Mouse (Mus musculus) liver, embryonic 14.5 days (tissue): ENCODE results near the gene Ndufaf7. TPM values are rescaled to one million over a fixed set of nuclear protein-coding genes. Genes with fewer than 3 reads are reported as not detected.

Source experiments
- ATAC-seq: fragments of 200-750 bp; cut with Nextera tagmentation; 2 replicates; pipeline ENCODE4 v1.8.0; 2017; ENCODE audit warnings: moderate number of reproducible peaks, mild to moderate bottlenecking, moderate library complexity; ENCODE audit not compliant: insufficient read depth
- DNase-seq, 3 experiments: peaks; one replicate each; pipeline ENCODE4 v3.0.0-alpha.2; 2012 to 2013; ENCODE audit warnings: low read depth in 3 of 3, low spot score in 3 of 3
- H3K27ac ChIP-seq: fragments of 300-500 bp; sonication (generic); 2 replicates; pipeline ENCODE4 v1.5.1; 2014; ENCODE audit warnings: moderate library complexity, mild to moderate bottlenecking, control low read depth, inconsistent platforms
- H3K27me3 ChIP-seq: fragments of 300-500 bp; sonication (generic); 2 replicates; pipeline ENCODE4 v1.6.1; 2014; ENCODE audit warnings: mild to moderate bottlenecking, low read length, moderate library complexity; ENCODE audit not compliant: control insufficient read depth, insufficient read depth
- H3K36me3 ChIP-seq: fragments of 300-500 bp; sonication (generic); replicated peaks from 2 replicates; pipeline ENCODE4 v1.6.1; 2014; ENCODE audit warnings: low read depth; ENCODE audit not compliant: control insufficient read depth, insufficient read depth
- H3K4me1 ChIP-seq, 2 experiments: fragments of 200-500 bp in 1 of 2; fragments of 300-500 bp in 1 of 2; sonication (generic) in 1 of 2; replicated peaks; 2 replicates each; pipeline ENCODE4 v1.6.1; 2012 to 2014; ENCODE audit warnings: antibody characterized with exemption in 1 of 2, inconsistent platforms in 1 of 2, low read length in 1 of 2; ENCODE audit not compliant: control insufficient read depth in 2 of 2, insufficient read depth in 2 of 2
- H3K4me2 ChIP-seq: fragments of 300-500 bp; sonication (generic); 2 replicates; pipeline ENCODE4 v1.6.1; 2014; ENCODE audit warnings: low read depth, mild to moderate bottlenecking, control low read depth, moderate library complexity
- H3K4me3 ChIP-seq, 2 experiments: fragments of 200-500 bp in 1 of 2; fragments of 300-500 bp in 1 of 2; sonication (generic) in 1 of 2; 2 replicates each; pipeline ENCODE4 v1.5.1; 2012 to 2014; ENCODE audit warnings: low read depth in 2 of 2, low read length in 2 of 2, mild to moderate bottlenecking in 2 of 2, control low read depth in 1 of 2, inconsistent platforms in 1 of 2, moderate library complexity in 1 of 2; ENCODE audit not compliant: insufficient read depth in 1 of 2
- H3K9ac ChIP-seq: fragments of 300-500 bp; sonication (generic); replicated peaks from 2 replicates; pipeline ENCODE4 v1.6.1; 2014; ENCODE audit warnings: mild to moderate bottlenecking, control low read depth, moderate library complexity
- H3K9me3 ChIP-seq: fragments of 300-500 bp; sonication (generic); 2 replicates; pipeline ENCODE4 v1.6.1; 2016; ENCODE audit warnings: low read length, mixed read lengths; ENCODE audit not compliant: control insufficient read depth
- CTCF ChIP-seq: IDR thresholded peaks from 2 replicates; pipeline ENCODE4 v1.5.1; 2016; ENCODE audit warnings: antibody characterized with exemption, low read depth, control low read depth
- EP300 ChIP-seq: IDR thresholded peaks from 2 replicates; pipeline ENCODE4 v1.6.1; 2016; ENCODE audit warnings: antibody characterized with exemption, low read depth
- WGBS: fragments of 180-500 bp; shearing (Covaris S2); extraction: QIAGEN DNeasy Blood & Tissue Kit; methylation state at CpG from one replicate; pipeline ENCODE4 v1.1.7; 2014; ENCODE audit not compliant: insufficient replicate concordance; 5-methylcytosine and 5-hydroxymethylcytosine counted together
- polyA plus RNA-seq, 2 experiments: library from polyadenylated mRNA; depleted of rRNA in 1 of 2; stranded (reverse) in 1 of 2; unstranded in 1 of 2; fragments of >200 nt; fragmentation: Nextera tagmentation in 1 of 2; extraction: Ambion mirVana in 1 of 2; gene quantifications; 2 replicates each; pipeline versions ENCODE4 v1.2.1 to v1.2.3; 2012 to 2014

Ndufaf7 gene
- polyA plus RNA-seq, 2 experiments = 11.0 to 22.5 TPM

DNA sequence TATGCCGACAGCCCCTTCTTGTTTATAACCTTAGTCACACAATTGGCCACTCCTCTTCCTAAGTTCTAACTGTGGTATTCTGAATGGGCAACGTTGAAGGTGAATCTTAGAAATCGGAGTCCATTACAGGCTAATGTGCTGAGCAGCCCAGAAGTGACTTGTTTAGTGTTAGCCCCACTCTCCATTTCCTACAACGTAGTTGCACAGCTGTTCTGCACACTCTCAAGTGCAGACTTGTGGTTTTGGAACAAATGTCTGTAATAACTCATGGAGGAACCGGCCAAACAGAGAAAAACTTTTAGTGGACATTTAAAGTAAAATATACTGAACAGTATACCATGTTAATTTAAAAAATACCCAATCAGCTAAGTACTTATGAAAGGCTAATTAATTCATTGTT is 15.1 kb downstream of the Ndufaf7 start:
- 77% methylated on average over 5 of the region's 5 CpGs for WGBS
- TF ChIP-seq EP300 (no peak), CTCF (no peak)
- H3K9ac ChIP-seq = no peak overlapping the region
- no peaks in the 10 kb centered on the region for H3K9me3 ChIP-seq
- H3K4me2 ChIP-seq = no peak overlapping the region
- H3K27ac ChIP-seq = no peak overlapping the region
- ATAC-seq (no peak), DNase-seq (no peak)
- H3K4me1 ChIP-seq = no peaks in the 10 kb centered on the region
- H3K4me3 ChIP-seq = no peak overlapping the region
- no peaks in the 10 kb centered on the region for H3K27me3 ChIP-seq
- peaks cover 3% of the 10 kb centered on the region for H3K36me3 ChIP-seq

DNA sequence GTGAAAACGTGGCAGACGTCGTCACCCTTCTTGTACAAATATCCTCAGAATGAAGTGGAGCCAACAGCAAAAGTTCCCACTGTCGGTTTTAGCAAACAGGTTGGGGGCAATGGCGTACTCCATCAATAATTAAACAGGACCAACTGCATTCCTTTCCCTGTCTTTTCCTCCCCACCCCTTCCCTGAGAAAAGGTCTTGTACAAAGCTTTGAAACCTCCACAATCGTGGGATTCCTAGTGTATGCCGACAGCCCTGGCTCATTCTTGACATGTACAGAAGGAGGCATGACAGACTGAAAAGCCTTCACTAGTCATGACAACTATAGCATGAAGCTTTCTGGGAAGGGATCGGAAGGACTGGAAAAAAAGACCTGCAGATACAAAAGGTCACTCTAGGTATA is 16.3 kb downstream of the Ndufaf7 start:
- WGBS = 67% methylated on average over 8 of the region's 8 CpGs
- ATAC-seq (no peak), DNase-seq (no peak)
- no peak overlapping the region for H3K27ac ChIP-seq
- peaks cover 3% of the 10 kb centered on the region for H3K36me3 ChIP-seq
- no peak overlapping the region for H3K4me3 ChIP-seq
- TF ChIP-seq EP300 = no peak
- TF ChIP-seq CTCF = no peak
- H3K4me1 ChIP-seq = no peaks in the 10 kb centered on the region
- H3K4me2 ChIP-seq = no peak overlapping the region
- H3K9ac ChIP-seq = no peak overlapping the region
- no peaks in the 10 kb centered on the region for H3K9me3 ChIP-seq
- no peaks in the 10 kb centered on the region for H3K27me3 ChIP-seq

DNA sequence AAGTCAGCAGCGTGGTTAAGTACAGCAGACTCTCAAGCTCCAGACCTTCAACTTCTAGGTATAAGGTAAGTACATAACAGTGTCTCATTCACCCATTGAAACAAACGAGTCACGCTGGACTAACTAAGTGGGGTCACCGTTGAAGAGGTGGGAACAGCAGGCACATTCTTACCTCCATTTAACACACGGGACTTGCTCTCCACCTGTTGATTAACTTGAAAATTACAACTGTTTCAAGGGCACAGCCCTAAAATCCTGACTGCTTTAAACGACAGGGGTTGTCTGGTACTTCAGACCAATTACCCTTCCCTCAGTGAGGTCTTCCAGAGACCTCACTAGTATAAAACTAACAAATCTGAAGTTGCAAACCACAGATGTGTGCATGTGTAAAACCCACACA is 22.5 kb downstream of the Ndufaf7 start:
- no peak overlapping the region for H3K27ac ChIP-seq
- H3K4me1 ChIP-seq = no peaks in the 10 kb centered on the region
- H3K9me3 ChIP-seq = no peaks in the 10 kb centered on the region
- DNase-seq (no peak), ATAC-seq (no peak)
- no peak overlapping the region for H3K4me2 ChIP-seq
- H3K36me3 ChIP-seq = no peaks in the 10 kb centered on the region; the same call in 1 of the 2 replicates
- H3K9ac ChIP-seq = no peak overlapping the region
- no peak for TF ChIP-seq EP300
- TF ChIP-seq CTCF = no peak
- WGBS = 68% methylated on average over 6 of the region's 6 CpGs
- no peak overlapping the region for H3K4me3 ChIP-seq
- H3K27me3 ChIP-seq = no peaks in the 10 kb centered on the region

DNA sequence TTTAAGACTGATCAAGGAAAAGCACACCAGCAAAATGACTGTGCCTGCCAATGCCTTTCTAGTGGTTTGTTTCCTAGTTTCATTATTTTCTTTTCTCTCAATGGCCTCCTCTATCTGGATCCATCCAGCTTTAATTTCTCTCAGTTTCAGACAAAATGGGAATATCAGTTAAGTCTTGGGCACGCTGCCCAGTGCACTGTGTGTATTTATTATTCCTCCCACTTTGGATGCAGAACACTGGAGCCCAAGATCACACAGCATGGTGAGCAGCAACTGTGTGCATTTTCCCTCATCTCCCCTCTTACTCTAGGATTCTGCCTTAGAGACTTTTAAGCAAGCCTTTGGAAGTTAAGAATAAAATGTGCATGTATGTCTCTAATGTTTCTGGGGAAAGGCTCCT is 27.5 kb downstream of the Ndufaf7 start:
- Histone ChIP-seq H3K36me3 (no peaks in the 10 kb centered on the region; the same call in 1 of the 2 replicates), H3K4me2 (no peak overlapping the region), H3K27ac (no peak overlapping the region), H3K27me3 (no peaks in the 10 kb centered on the region), H3K4me1 (no peaks in the 10 kb centered on the region), H3K4me3 (no peak overlapping the region), H3K9me3 (no peaks in the 10 kb centered on the region), H3K9ac (no peak overlapping the region)
- TF ChIP-seq CTCF (no peak), EP300 (no peak)
- WGBS = 79% methylated on average over 1 of the region's 1 CpGs
- ATAC-seq (no peak), DNase-seq (no peak)

DNA sequence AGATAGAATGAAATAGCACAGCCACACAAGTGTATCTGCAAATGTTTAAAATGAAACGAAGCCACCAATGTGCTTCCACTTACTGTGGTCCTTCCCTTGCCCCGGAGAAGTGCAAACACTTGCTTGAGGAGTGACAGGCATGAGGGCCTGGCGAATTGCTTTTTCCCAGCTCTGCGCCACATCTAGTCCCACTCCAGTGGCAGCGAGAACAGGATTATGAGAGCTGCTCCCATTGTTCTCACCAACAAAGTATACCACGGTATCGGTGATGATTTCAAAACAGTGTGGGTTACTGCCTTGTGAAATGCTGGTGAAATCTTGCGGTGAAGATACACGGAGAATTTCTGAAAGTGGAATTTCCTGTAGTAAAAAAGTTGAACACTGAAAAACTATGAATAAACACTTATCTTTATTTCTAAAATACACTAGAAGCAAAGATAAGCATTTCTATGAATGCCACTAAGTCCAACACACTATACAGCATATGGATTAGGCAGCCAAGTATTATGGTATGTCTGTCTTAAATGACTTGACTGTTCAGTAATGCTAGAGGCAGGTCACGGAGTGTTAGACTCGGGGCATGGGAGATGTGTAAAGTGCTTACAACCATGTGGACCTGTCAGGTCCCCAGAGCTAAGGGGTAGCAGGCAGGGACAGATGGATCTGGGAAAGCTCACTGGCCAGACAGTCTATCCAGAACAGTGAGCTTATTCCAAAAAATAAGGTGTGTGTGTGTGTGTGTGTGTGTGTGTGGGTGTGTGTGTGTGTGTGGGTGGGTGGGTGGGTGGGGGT is 29.4 kb downstream of the Ndufaf7 start:
- Histone ChIP-seq H3K9me3 (no peaks in the 10 kb centered on the region), H3K27ac (no peak overlapping the region), H3K27me3 (no peaks in the 10 kb centered on the region), H3K4me1 (no peaks in the 10 kb centered on the region), H3K9ac (no peak overlapping the region), H3K4me3 (no peak overlapping the region), H3K4me2 (no peak overlapping the region), H3K36me3 (no peaks in the 10 kb centered on the region; the same call in 1 of the 2 replicates)
- TF ChIP-seq EP300 = no peak
- TF ChIP-seq CTCF = no peak
- DNase-seq = no peak
- ATAC-seq = no peak
- WGBS = 77% methylated on average over 11 of the region's 11 CpGs
